ENCODE assay signal across 19 mouse cellular contexts in the genomic region with DNA sequence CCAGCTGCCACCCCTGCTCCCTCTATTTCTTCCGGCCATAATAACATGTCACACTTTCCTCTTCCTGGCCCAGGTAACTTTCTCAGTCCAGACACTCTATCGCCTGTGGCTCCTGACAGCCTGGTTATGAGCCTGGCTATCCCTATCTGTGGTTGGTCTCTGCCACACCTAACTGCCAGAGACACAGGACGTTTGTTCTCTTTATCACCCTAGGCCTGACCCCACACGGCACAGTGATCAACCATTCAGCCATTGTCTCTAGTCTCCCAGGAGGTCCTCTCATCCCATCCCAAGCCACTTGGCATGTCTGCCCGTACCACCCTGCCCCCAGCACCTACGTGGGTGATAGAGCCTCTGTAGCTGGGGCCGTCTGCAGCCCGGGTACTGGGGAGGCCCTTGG. TPM values are rescaled to one million over a fixed set of nuclear protein-coding genes. Genes with fewer than 3 reads are reported as not detected.
"Had no signal": no experiment of that assay in that cellular context is flagged by ENCODE, and none has a peak within 500 bp of the region (broad histone marks: within the 10 kb centered on the region; RNA-seq: fewer than 3 reads in every experiment).

No protein-coding gene starts in this region.

- H3K27me3 ChIP-seq: intestine, embryonic 15.5 days; kidney, embryonic 15.5 days; limb, embryonic 13.5 days had no signal

- ATAC-seq: intestine, embryonic 15.5 days; lung, postnatal 0 days had no signal

- H3K4me3 ChIP-seq: intestine, embryonic 15.5 days; kidney, embryonic 15.5 days; limb, embryonic 10.5 days; limb, embryonic 13.5 days; megakaryocyte, embryonic 14.5 days had no signal

- H3K4me2 ChIP-seq: intestine, embryonic 15.5 days; kidney, embryonic 15.5 days; limb, embryonic 13.5 days; lung, embryonic 14.5 days; midbrain, embryonic 11.5 days had no signal

- DNase-seq: kidney, adult 11 months; kidney, adult 8-10 months; kidney, postnatal 10 days; kidney, postnatal 36 days; lung, embryonic 14.5 days; midbrain, embryonic 14.5 days; thymus, adult 2 months; thymus, postnatal 14 days; thymus, postnatal 4 days had no signal

- H3K9me3 ChIP-seq: intestine, embryonic 15.5 days; kidney, embryonic 15.5 days; limb, embryonic 10.5 days; limb, embryonic 13.5 days; megakaryocyte, embryonic 14.5 days had no signal

- H3K27ac ChIP-seq: intestine, embryonic 15.5 days; kidney, embryonic 15.5 days; limb, embryonic 10.5 days; limb, embryonic 13.5 days; macrophage; stomach, postnatal 0 days had no signal

- H3K9ac ChIP-seq: intestine, embryonic 15.5 days; kidney, embryonic 15.5 days; limb, embryonic 13.5 days; lung, embryonic 14.5 days had no signal

- H3K4me1 ChIP-seq: intestine, embryonic 15.5 days had no signal

RNA-seq across cellular contexts. Expression of a gene that starts 33.5 kb away (rescaled TPM):
- total RNA-seq: liver, adult 2 months had no signal
- polyA plus RNA-seq: macrophage had no signal
